Mouse (Mus musculus) forebrain, embryonic 16.5 days (tissue): Measurements from ENCODE around the gene Card6. TPM values are rescaled to one million over a fixed set of nuclear protein-coding genes. Genes with fewer than 3 reads are reported as not detected.

Experiments used
- polyA plus RNA-seq: library from polyadenylated mRNA; unstranded; fragments of >200 nt; fragmentation: Nextera tagmentation; extraction: Ambion mirVana; gene quantifications from 2 replicates; pipeline ENCODE4 v1.2.1, GENCODE M21; 2015

Card6 gene
- polyA plus RNA-seq, 1 experiment from 2014 or later: 0.35 TPM

Other genes with a start within 250 kb of the Card6 start
- gene Mroh2b, start 209.8 kb downstream of the Card6 start, polyA plus RNA-seq: not detected in 2 replicates
- gene C7, start 44.8 kb downstream of the Card6 start, polyA plus RNA-seq: 0.08 TPM in 1 of 2 replicates, not detected in the other
- gene Rpl37, start 8.1 kb upstream of the Card6 start, polyA plus RNA-seq: 335 and 339 TPM in 2 replicates
- gene Prkaa1, start 35.3 kb upstream of the Card6 start, polyA plus RNA-seq: 14.8 and 16.2 TPM in 2 replicates
- gene Ttc33, start 77.0 kb upstream of the Card6 start, polyA plus RNA-seq: 64.6 and 70.7 TPM in 2 replicates
- gene Ptger4, start 135.6 kb upstream of the Card6 start, polyA plus RNA-seq: 0.52 and 0.63 TPM in 2 replicates